Mouse (Mus musculus) lung, postnatal 10 days (tissue): ENCODE measurements around the gene Xpc.

Source experiments
- DNase-seq: peaks from one replicate; pipeline ENCODE4 v3.0.0; 2021

The Xpc gene

GRCm38 (mm10) chr6:91515545-91516449 lies at the start of gene Xpc, which contains the start of gene Lsm3:
Gene Xpc, minus strand, starts transcription at chr6:91515888.
Gene Lsm3, plus strand, starts transcription at chr6:91515928.
- DNase-seq = peak; percentile 98

- DNase-seq = no peak
Measured at GRCm38 (mm10) chr6:91563031-91563430, 47.3 kb upstream of the Xpc start.

- no peak for DNase-seq
Measured at GRCm38 (mm10) chr6:91560186-91560585, 44.5 kb upstream of the Xpc start.

- no peak for DNase-seq
Measured at GRCm38 (mm10) chr6:91559371-91559770, 43.7 kb upstream of the Xpc start.

- peak; percentile 38 for DNase-seq
Measured at GRCm38 (mm10) chr6:91558565-91558964, 42.9 kb upstream of the Xpc start.

GRCm38 (mm10) chr6:91552693-91553092 lies 37.0 kb upstream of the Xpc start:
- DNase-seq = no peak

GRCm38 (mm10) chr6:91551671-91552070 lies 36.0 kb upstream of the Xpc start:
- DNase-seq = no peak

- DNase-seq = peak; percentile 86
Measured at GRCm38 (mm10) chr6:91549621-91550020, 33.9 kb upstream of the Xpc start.

- no peak for DNase-seq
Measured at GRCm38 (mm10) chr6:91547313-91547712, 31.6 kb upstream of the Xpc start.

GRCm38 (mm10) chr6:91546241-91546884 lies 30.7 kb upstream of the Xpc start:
- DNase-seq = peak; percentile 43

GRCm38 (mm10) chr6:91543056-91543455 lies 27.4 kb upstream of the Xpc start:
- no peak for DNase-seq

- no peak for DNase-seq
Measured at GRCm38 (mm10) chr6:91541276-91541675, 25.6 kb upstream of the Xpc start.

- no peak for DNase-seq
Measured at GRCm38 (mm10) chr6:91536047-91536765, 20.5 kb upstream of the Xpc start.

GRCm38 (mm10) chr6:91535231-91535630 lies 19.5 kb upstream of the Xpc start:
- DNase-seq = no peak

GRCm38 (mm10) chr6:91534268-91534667 lies 18.6 kb upstream of the Xpc start:
- no peak for DNase-seq

GRCm38 (mm10) chr6:91533771-91534170 lies 18.1 kb upstream of the Xpc start:
- no peak for DNase-seq

GRCm38 (mm10) chr6:91533359-91533758 lies 17.7 kb upstream of the Xpc start:
- DNase-seq = no peak

- no peak for DNase-seq
Measured at GRCm38 (mm10) chr6:91532661-91533060, 17.0 kb upstream of the Xpc start.

GRCm38 (mm10) chr6:91531276-91531675 lies 15.6 kb upstream of the Xpc start:
- no peak for DNase-seq

- no peak for DNase-seq
Measured at GRCm38 (mm10) chr6:91530673-91531072, 15.0 kb upstream of the Xpc start.

- no peak for DNase-seq
Measured at GRCm38 (mm10) chr6:91528265-91528664, 12.6 kb upstream of the Xpc start.

- DNase-seq = peak; percentile 53
Measured at GRCm38 (mm10) chr6:91527227-91527860, 11.7 kb upstream of the Xpc start.

GRCm38 (mm10) chr6:91525544-91525943 lies 9.9 kb upstream of the Xpc start:
- DNase-seq = no peak
